Mouse (Mus musculus) telencephalon, adult 2 months (tissue): ENCODE data around the gene Map2k4.

ENCODE experiments used
- DNase-seq: peaks from one replicate; pipeline ENCODE4 v3.0.0-alpha.2; 2011; ENCODE audit warnings: low read depth, low spot score

The Map2k4 gene

GRCm38 (mm10) chr11:65788154-65788553 is at the start of gene Map2k4:
Map2k4 (minus strand) TSS chr11:65788297.
- peak; percentile 88 for DNase-seq

GRCm38 (mm10) chr11:65824556-65824955 is 36.5 kb upstream of the Map2k4 start:
- no peak for DNase-seq

DNA sequence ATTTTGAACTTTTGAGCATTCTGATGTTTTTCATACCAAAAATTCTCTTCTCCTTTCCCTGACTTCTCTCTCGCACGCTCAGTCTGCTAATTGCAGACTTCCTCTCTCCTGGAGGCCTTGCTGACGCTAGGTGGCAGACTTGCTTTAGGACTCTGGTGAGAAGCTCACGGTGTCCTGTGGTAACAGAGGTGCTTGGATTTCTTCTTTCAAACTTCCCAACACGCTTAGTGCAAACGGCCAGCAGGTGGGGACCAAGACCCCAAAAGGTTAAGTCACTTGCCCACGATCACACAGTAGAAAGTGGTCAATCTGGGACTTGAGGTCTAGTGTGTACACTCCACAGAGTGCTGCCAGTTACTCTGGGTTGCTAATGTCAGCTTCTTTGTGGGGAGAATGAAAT is 32.8 kb upstream of the Map2k4 start:
- peak; percentile 33 for DNase-seq

- DNase-seq: no peak
These were observed 32.2 kb upstream of the Map2k4 start for GRCm38 (mm10) chr11:65820280-65820679.

- DNase-seq: no peak
These were observed 30.1 kb upstream of the Map2k4 start for GRCm38 (mm10) chr11:65818193-65818592.

DNA sequence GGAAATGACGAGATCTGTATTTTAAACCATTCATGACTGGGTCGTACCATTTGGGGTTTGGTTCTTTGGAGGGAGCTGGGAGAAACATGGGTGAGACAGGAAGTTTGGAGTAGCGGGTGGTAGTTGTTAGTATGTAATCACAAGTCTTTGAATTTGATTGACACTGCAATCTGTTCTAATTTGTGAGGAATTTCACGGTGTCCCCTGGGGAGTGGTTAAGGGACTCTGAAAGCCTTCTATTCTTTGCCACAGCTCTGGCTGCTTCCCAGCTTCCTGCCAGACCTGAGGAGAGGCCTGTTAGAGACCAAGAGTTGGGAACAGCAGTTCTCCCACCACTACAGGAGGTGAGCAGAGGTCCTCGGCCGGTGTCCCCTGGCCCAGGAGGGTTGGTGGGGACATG is 28.1 kb upstream of the Map2k4 start:
- DNase-seq: no peak

DNA sequence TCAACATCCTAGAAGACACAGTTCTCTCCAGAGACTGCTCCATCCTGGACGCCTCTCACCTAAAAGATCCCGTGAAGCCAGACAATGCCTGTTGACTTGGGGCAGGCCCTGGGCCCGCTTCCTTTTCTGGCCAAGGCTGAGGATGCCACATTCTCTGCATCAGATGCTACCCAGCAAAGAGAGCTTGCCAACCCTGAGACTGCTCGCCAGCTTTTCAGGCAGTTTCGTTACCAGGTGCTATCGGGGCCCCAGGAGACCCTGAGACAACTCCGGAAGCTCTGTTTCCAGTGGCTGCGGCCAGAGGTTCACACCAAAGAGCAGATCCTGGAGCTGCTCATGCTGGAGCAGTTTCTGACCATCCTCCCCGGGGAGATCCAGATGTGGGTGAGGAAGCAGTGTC is 26.3 kb upstream of the Map2k4 start:
- DNase-seq: no peak

DNA sequence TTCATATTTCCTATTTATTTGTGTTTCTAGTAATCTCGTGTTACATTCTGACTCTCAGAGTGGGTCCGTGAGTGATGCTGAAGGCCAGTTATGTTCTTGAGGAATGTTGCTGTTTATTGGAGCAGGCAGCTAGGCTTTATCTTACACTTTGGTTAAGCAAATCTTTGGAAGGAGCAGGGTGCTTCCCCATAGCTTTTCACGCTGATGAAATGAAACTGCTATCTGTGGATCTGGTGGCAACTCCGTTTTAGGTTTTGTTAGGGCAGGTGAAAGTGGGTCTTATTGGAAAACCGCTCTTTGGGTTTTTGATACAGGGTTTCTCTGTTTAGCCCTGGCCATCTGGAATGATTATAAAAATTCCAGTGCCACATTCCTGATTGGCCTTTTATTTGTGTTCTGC is 24.0 kb upstream of the Map2k4 start:
- no peak for DNase-seq

- DNase-seq: no peak
These were observed 19.5 kb upstream of the Map2k4 start for GRCm38 (mm10) chr11:65807601-65808000.

DNA sequence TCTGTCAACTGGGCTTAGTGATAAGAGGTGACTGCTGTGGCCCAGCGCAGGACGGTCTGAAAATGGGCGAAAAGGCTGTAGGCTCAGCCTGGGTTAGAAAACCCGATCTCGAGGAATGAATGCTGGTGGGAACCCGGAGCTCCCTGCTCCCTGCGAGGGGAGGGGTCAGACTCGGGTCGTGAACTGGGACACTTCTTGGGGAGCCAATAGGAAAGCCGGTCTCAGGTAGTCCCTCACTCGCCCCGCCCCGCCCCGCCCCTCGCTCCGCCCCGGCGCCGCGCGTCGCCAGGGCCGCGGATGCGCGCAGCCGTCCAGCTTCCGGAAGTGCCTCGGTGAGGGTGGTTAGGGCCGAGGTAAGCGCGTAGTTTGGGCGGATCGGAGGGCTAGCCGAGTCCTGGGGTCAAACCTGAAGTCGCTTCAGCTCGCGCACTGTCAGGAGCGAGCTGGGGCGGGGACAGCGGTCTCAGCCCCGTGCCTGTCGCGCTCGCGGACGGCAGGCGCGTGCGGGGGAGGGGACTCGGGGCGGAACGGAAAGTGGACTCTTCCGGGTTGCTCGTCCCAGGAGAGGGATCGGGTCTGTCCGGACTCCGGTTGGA is 18.9 kb upstream of the Map2k4 start, which contains the start of gene Zkscan6:
Zkscan6 (plus strand) TSS at position 267 of the 596 bp plus-strand sequence.
- DNase-seq: peak; percentile 74

GRCm38 (mm10) chr11:65806321-65806904 is 18.3 kb upstream of the Map2k4 start:
- DNase-seq: peak; percentile 29

DNA sequence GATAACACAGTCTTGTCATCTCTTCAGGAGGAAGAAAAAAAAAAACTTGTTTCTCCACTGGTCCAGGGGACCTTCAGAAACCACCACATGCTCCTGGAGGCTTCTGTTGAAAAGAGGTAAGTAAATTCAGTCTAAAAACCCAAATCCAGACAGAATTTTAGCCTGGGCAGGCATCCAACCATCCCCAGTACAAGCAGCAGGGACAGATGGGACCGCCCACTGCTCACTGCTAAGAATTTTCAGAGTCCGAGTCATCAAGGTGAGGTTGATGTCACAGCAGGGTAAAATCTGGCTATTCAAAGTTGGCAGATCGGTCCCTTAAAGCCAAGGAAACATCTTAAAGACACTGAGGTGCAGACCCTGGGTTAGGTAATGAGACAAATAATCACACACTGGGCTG is 13.8 kb upstream of the Map2k4 start:
- peak; percentile 88 for DNase-seq

DNA sequence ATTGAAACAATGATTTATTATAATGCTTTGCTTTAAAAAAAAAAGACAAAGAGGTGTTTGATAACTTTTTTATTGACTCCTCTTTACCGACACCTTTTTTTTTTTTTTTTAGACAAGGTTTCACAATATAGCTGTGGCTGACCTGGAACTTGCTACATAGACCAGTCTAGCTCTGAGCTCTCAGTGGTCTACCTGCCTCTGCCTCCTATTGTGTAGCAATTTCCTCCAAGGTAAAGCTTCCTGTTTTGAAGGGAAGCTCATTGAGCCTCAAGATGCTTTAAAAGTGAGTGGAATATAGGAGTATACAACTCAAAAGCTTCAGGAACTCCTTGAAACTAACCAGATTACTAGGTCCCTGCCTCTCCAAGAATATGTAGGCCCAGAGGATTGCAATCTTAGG is 7.8 kb upstream of the Map2k4 start:
- DNase-seq: no peak

GRCm38 (mm10) chr11:65794428-65795219 is 6.5 kb upstream of the Map2k4 start:
- no peak for DNase-seq

GRCm38 (mm10) chr11:65787421-65788151 is 511 bp downstream of the Map2k4 start:
- DNase-seq: no peak

- no peak for DNase-seq
These were observed 1.9 kb downstream of the Map2k4 start for GRCm38 (mm10) chr11:65786160-65786559.

DNA sequence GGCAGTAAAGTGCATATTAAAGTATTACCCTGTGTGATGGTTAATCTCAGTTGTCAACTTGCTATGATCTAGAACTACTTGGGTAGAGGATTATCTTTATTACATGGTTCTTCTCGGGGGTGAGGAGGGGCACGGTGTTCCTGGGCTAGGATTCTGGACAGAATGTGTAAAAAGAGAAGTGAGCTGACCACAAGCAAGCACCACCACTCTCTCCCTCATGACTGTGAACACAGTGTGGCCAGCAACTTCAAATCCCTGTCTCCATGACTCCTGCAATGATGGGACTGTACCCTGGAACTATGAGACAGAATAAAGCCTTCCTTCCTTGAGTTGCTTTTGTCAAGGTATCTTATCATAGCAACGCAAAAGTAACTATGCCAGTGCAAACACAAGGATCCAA is 6.5 kb downstream of the Map2k4 start:
- DNase-seq: no peak

DNA sequence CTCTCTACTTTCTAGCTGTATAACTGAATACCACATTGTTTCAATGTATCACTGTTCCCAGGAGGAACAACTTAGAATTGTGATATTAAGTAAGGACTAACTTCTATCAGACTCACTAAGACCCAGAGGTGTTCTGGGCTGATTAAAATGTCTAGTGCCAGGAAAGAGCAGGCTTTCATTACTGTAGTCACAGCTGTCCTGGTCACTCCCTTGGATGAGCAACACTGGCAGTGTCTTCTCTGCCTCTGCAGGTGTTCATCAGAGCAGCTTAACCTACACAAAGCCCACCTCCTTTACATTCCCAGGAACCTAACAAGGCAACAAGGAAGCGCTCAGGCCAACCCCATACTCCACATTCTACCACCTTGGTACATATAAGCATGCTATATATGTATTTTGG is 8.5 kb downstream of the Map2k4 start:
- no peak for DNase-seq

DNA sequence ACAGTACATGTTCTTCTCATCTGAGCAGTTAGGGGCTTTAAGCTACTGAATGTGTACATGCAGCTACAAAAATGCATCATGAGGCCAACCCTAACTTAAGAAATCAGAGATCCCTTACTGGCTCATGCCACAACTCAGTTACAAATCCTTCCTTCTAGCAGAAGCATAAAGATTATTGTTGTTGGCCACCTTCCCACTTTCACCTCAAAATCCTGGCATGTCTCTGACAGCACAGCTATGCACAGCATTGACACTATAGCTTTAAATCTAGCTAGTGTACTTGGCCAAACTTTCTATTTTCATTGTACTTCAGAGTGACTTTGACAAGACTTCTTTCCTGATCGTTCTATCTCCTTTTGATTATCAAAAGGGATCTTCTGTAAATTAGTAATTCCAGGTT is 9.0 kb downstream of the Map2k4 start:
- DNase-seq: no peak

- no peak for DNase-seq
These were observed 10.3 kb downstream of the Map2k4 start for GRCm38 (mm10) chr11:65777810-65778209.

DNA sequence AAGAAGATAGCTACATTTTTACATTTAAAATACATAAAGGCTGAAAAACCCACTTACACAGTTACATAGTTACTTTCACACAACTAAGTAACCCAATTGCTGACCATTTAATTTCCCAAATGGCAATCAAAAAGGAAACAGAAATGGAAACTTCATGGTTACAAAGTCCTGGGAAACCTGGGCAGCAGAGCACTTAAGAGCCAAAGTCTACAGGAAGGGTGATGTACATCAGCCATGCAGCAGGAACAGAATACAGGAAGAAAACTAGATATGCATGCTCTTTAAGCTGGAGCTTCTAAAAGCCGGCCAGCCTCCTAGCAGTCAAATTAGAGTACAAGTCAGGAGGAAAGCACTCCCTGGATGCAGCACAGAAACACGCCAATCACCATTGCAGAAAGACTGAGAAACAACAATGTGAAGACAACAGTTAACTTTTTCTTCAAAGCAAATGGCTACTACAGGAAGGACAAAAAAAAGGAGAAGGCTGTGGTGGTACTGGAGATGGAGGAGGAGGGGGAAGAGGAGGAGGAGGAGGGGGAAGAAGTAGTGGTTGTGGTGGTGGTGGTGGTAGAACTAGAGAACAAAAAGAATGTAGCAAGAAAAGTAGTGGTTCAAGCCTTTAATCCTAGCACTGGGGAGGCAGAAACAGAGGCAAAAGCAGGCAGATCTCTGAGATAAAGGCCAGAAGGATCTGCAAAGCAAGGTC is 11.0 kb downstream of the Map2k4 start:
- no peak for DNase-seq
